In genomic region chr6:53319543-53320325, GRCm38 (mm10) we compare ENCODE assay signal across 8 mouse cellular contexts. TPM values are rescaled to one million over a fixed set of nuclear protein-coding genes. Genes with fewer than 3 reads are reported as not detected.
DNase-seq lines count a peak whose midpoint lies in the region; ATAC-seq lines count a peak whose summit lies in the region.
"Had no signal": no experiment of that assay in that cellular context is flagged by ENCODE, and none has a peak within 500 bp of the region (broad histone marks: within the 10 kb centered on the region; RNA-seq: fewer than 3 reads in every experiment).

No protein-coding gene starts in this region.

- DNase-seq in lung, postnatal 10 days, result peak; percentile 62
- no peak for DNase-seq in lung, postnatal 25 days (ENCODE audit: low spot score)
- DNase-seq in heart, postnatal 25 days (ENCODE audit: low spot score), result peak; percentile 43
- DNase-seq in right cerebral cortex, postnatal 4 days, result peak; percentile 19
- no peak for DNase-seq in liver

- peaks cover 24% of the 10 kb centered on the region for H3K4me1 ChIP-seq in embryonic facial prominence, embryonic 13.5 days

- no peaks in the 10 kb centered on the region for H3K36me3 ChIP-seq in embryonic facial prominence, embryonic 13.5 days

- intact Hi-C loops in heart, postnatal 25 days (cut with DNase I), result no loop called here

- H3K27me3 ChIP-seq in embryonic facial prominence, embryonic 13.5 days, result no peaks in the 10 kb centered on the region; the same call in 1 of the 2 replicates
- H3K27me3 ChIP-seq: Patski had no signal

- H3K9me3 ChIP-seq in embryonic facial prominence, embryonic 13.5 days, result no peaks in the 10 kb centered on the region

- H3K27ac ChIP-seq in embryonic facial prominence, embryonic 13.5 days, result 0 out of 2 replicates have a peak overlapping the region, but pooled peaks have one; percentile 0

- peak overlapping the region; percentile 39 for H3K4me2 ChIP-seq in embryonic facial prominence, embryonic 13.5 days

- H3K4me3 ChIP-seq in embryonic facial prominence, embryonic 13.5 days, result no peak overlapping the region

- WGBS in embryonic facial prominence, embryonic 13.5 days, result 37% methylated on average over 17 of the region's 17 CpGs

- ATAC-seq in embryonic facial prominence, embryonic 13.5 days (ENCODE audit: insufficient number of reproducible peaks, insufficient read depth, low FRiP score, low TSS enrichment, low read depth), result no peak
- ATAC-seq in erythroblast, adult 5-6 weeks (replicated peaks; ENCODE audit: low FRiP score, poor library complexity, severe bottlenecking), result no peak
- ATAC-seq: Patski had no signal

- H3K9ac ChIP-seq in embryonic facial prominence, embryonic 13.5 days, result no peak overlapping the region

RNA-seq across cellular contexts. Expression of gene Creb5, which starts 32.7 kb away (rescaled TPM):
- polyA plus RNA-seq in embryonic facial prominence, embryonic 13.5 days (2015; fragmentation: Nextera tagmentation; extraction: Ambion mirVana), result 20.0 and 21.8 TPM in 2 replicates
- total RNA-seq in heart, postnatal 25 days (2021), result 10 to 100 TPM in 1 of 2 experiments, 1 to 10 TPM in 1; 9.3 to 10.9 TPM
- not detected in 2 replicates for total RNA-seq in erythroblast, adult 5-6 weeks (2015; ENCODE audit: low replicate concordance)
- not detected in 2 replicates for total RNA-seq in erythroblast, adult 5-6 weeks (2017; ENCODE audit: low replicate concordance)

Comparison
In these comparisons a context has a peak if more than half of its experiments do, and no peak if none do; other contexts are left out.
1. DNase-seq: peak in lung, postnatal 10 days (single experiment), heart, postnatal 25 days (single experiment) and right cerebral cortex, postnatal 4 days (single experiment); none in lung, postnatal 25 days (single experiment) and liver (single experiment).
2. RNA of gene Creb5, which starts 32.7 kb away (total RNA-seq): 9.3 to 10.9 TPM in heart, postnatal 25 days; not detected in erythroblast, adult 5-6 weeks; every median in the first group is over 10 times any median in the second.